19 mouse cellular contexts compared by ENCODE assay signal in genomic region chr2:93438335-93438734, GRCm38 (mm10). TPM values are rescaled to one million over a fixed set of nuclear protein-coding genes. Genes with fewer than 3 reads are reported as not detected.
DNase-seq lines count a peak whose midpoint lies in the region; ATAC-seq and TF ChIP-seq lines count a peak whose summit lies in the region.
"Had no signal": no experiment of that assay in that cellular context is flagged by ENCODE, and none has a peak within 500 bp of the region (broad histone marks: within the 10 kb centered on the region; RNA-seq: fewer than 3 reads in every experiment).

No protein-coding gene starts in this region.

- no peak for DNase-seq in forebrain, embryonic 10.5 days (ENCODE audit: extremely low spot score, low spot score)
- no peak for DNase-seq in layer of hippocampus, adult 2 months (ENCODE audit: low spot score in 2 of 2)
- DNase-seq in layer of hippocampus, postnatal 25 days (ENCODE audit: extremely low spot score in 1 of 2, low spot score in 1 of 2) = no peak
- no peak for DNase-seq in B cell, adult 2 months
- no peak for DNase-seq in urinary bladder, adult 18-20 months (ENCODE audit: low spot score in 2 of 2)
- DNase-seq: adrenal gland, postnatal 10 days; heart, postnatal 14 days; lung, adult 2 months had no signal

- no peak for TF ChIP-seq CTCF in layer of hippocampus, adult 2 months (conservative IDR thresholded peaks at IDR 0.05)
- TF ChIP-seq CTCF in cortical plate, adult 2 months (IDR thresholded peaks at IDR 0.05; ENCODE audit: extremely low read depth, insufficient read depth, low read length) = no peak

- no peak overlapping the region for H3K9ac ChIP-seq in forebrain, embryonic 15.5 days (replicated peaks)
- no peak overlapping the region for H3K9ac ChIP-seq in limb, embryonic 13.5 days
- H3K9ac ChIP-seq: forebrain, embryonic 13.5 days; liver, embryonic 12.5 days; midbrain, embryonic 13.5 days; neural tube, embryonic 15.5 days had no signal

- ATAC-seq in forebrain, embryonic 15.5 days (replicated peaks) = no peak
- 0 out of 2 replicates have a peak, but pooled peaks have one; percentile 25 for ATAC-seq in limb, embryonic 13.5 days (ENCODE audit: low FRiP score, low read depth)
- ATAC-seq: forebrain, embryonic 13.5 days; hindbrain, embryonic 16.5 days; intestine, embryonic 16.5 days; liver, embryonic 12.5 days; midbrain, embryonic 13.5 days had no signal

- peaks cover 46% of the 10 kb centered on the region for H3K4me1 ChIP-seq in forebrain, embryonic 10.5 days
- peaks cover 11% of the 10 kb centered on the region for H3K4me1 ChIP-seq in forebrain, embryonic 15.5 days
- H3K4me1 ChIP-seq in cortical plate, adult 2 months (ENCODE audit: control insufficient read depth, insufficient read depth, low read length) = no peaks in the 10 kb centered on the region
- peaks cover 50% of the 10 kb centered on the region for H3K4me1 ChIP-seq in limb, embryonic 13.5 days

- 0 out of 2 replicates have a peak, but pooled peaks cover 3% of the 10 kb centered on the region for H3K27me3 ChIP-seq in forebrain, embryonic 10.5 days (ENCODE audit: poor library complexity, severe bottlenecking)
- no peaks in the 10 kb centered on the region for H3K27me3 ChIP-seq in forebrain, embryonic 15.5 days
- no peaks in the 10 kb centered on the region for H3K27me3 ChIP-seq in limb, embryonic 13.5 days
- H3K27me3 ChIP-seq: forebrain, embryonic 13.5 days; liver, embryonic 12.5 days; midbrain, embryonic 13.5 days; neural tube, embryonic 15.5 days had no signal

- H3K4me3 ChIP-seq in forebrain, embryonic 10.5 days = no peak overlapping the region
- no peak overlapping the region for H3K4me3 ChIP-seq in forebrain, embryonic 15.5 days
- H3K4me3 ChIP-seq in layer of hippocampus, adult 2 months = no peak overlapping the region
- no peak overlapping the region for H3K4me3 ChIP-seq in cortical plate, adult 2 months (ENCODE audit: insufficient read depth, low read length)
- no peak overlapping the region for H3K4me3 ChIP-seq in limb, embryonic 13.5 days
- H3K4me3 ChIP-seq: forebrain, embryonic 13.5 days; liver, embryonic 12.5 days; midbrain, embryonic 13.5 days; neural tube, embryonic 15.5 days had no signal

- no peaks in the 10 kb centered on the region for H3K36me3 ChIP-seq in forebrain, embryonic 10.5 days (replicated peaks)
- H3K36me3 ChIP-seq in forebrain, embryonic 15.5 days = no peaks in the 10 kb centered on the region
- H3K36me3 ChIP-seq in limb, embryonic 13.5 days = no peaks in the 10 kb centered on the region
- H3K36me3 ChIP-seq: G1E; midbrain, embryonic 13.5 days; neural tube, embryonic 15.5 days had no signal

- WGBS in forebrain, embryonic 10.5 days = 63% methylated on average over 6 of the region's 6 CpGs
- WGBS in forebrain, embryonic 15.5 days = 70% methylated on average over 6 of the region's 6 CpGs
- 57% methylated on average over 6 of the region's 6 CpGs for WGBS in limb, embryonic 13.5 days

- H3K27ac ChIP-seq in forebrain, embryonic 10.5 days = peak overlapping the region; percentile 62; the same call in 1 of the 2 replicates
- H3K27ac ChIP-seq in forebrain, embryonic 15.5 days (replicated peaks) = no peak overlapping the region
- H3K27ac ChIP-seq in layer of hippocampus, adult 2 months = peak overlapping the region; percentile 75; the same call in 1 of the 2 replicates
- H3K27ac ChIP-seq in cortical plate, adult 2 months (ENCODE audit: insufficient read depth, low read length) = peak overlapping the region; percentile 87
- H3K27ac ChIP-seq in limb, embryonic 13.5 days = no peak overlapping the region
- H3K27ac ChIP-seq: forebrain, embryonic 13.5 days; liver, embryonic 12.5 days; midbrain, embryonic 13.5 days; neural tube, embryonic 15.5 days had no signal

- no peak for TF ChIP-seq POLR2A in cortical plate, adult 2 months (IDR thresholded peaks at IDR 0.05; ENCODE audit: extremely low read depth, insufficient read depth, low read length)

- no peaks in the 10 kb centered on the region for H3K9me3 ChIP-seq in forebrain, embryonic 10.5 days
- H3K9me3 ChIP-seq in forebrain, embryonic 15.5 days = no peaks in the 10 kb centered on the region
- H3K9me3 ChIP-seq in limb, embryonic 13.5 days = peaks cover 4% of the 10 kb centered on the region; the same call in 1 of the 2 replicates
- H3K9me3 ChIP-seq: forebrain, embryonic 13.5 days; G1E; liver, embryonic 12.5 days; midbrain, embryonic 13.5 days; neural tube, embryonic 15.5 days had no signal

- no peak overlapping the region for H3K4me2 ChIP-seq in forebrain, embryonic 15.5 days (replicated peaks)
- H3K4me2 ChIP-seq in limb, embryonic 13.5 days (replicated peaks) = no peak overlapping the region
- H3K4me2 ChIP-seq: forebrain, embryonic 13.5 days; heart, embryonic 11.5 days; liver, embryonic 12.5 days; midbrain, embryonic 13.5 days; neural tube, embryonic 15.5 days had no signal

RNA-seq across cellular contexts. Expression of gene Cd82, which starts 24.6 kb away (rescaled TPM):
- polyA plus RNA-seq in forebrain, embryonic 10.5 days (2016; fragmentation: Nextera tagmentation; extraction: Ambion mirVana) = 5.0 and 5.3 TPM in 2 replicates
- 17.6 and 19.6 TPM in 2 replicates for polyA plus RNA-seq in forebrain, embryonic 15.5 days (2015; fragmentation: Nextera tagmentation; extraction: Ambion mirVana)
- 10 to 100 TPM; 17.2 to 17.9 TPM for total RNA-seq in layer of hippocampus, adult 2 months (2021)
- total RNA-seq in layer of hippocampus, postnatal 25 days (2021) = 10 to 100 TPM; 22.0 to 23.8 TPM
- polyA plus RNA-seq in cortical plate, adult 2 months (2012; rRNA removed) = 35.2 and 45.3 TPM in 2 replicates
- 29.5 and 30.0 TPM in 2 replicates for polyA plus RNA-seq in limb, embryonic 13.5 days (2015; fragmentation: Nextera tagmentation; extraction: Ambion mirVana)

Comparison
In these comparisons a context has a peak if more than half of its experiments do, and no peak if none do; other contexts are left out.
1. H3K27ac ChIP-seq: peak in forebrain, embryonic 10.5 days (single experiment), layer of hippocampus, adult 2 months (single experiment) and cortical plate, adult 2 months (single experiment); none in forebrain, embryonic 15.5 days (single experiment) and limb, embryonic 13.5 days (single experiment).